Mouse (Mus musculus): Measurements from ENCODE around the gene Hoxa5. TPM values are rescaled to one million over a fixed set of nuclear protein-coding genes. Genes with fewer than 3 reads are reported as not detected.

Gene Hoxa5
- polyA plus RNA-seq, 1 experiment from 2014 or later, result not detected

- Histone ChIP-seq H3K9ac (replicated peaks) (no peak overlapping the region), H3K27me3 (peaks cover 97% of the 10 kb centered on the region), H3K4me2 (replicated peaks) (peak overlapping the region; percentile 97), H3K4me1 (peaks cover 18% of the 10 kb centered on the region), H3K4me3 (peak overlapping the region; percentile 53), H3K9me3 (no peaks in the 10 kb centered on the region), H3K27ac (replicated peaks) (no peak overlapping the region), H3K36me3 (no peaks in the 10 kb centered on the region)
- ATAC-seq (ENCODE audit: low FRiP score, low read depth), result no peak
- WGBS, result 3% methylated on average over 32 of the region's 32 CpGs
Measured at GRCm38 (mm10) chr6:52157466-52158275, 46.7 kb downstream of the Hoxa5 start.

GRCm38 (mm10) chr6:52156551-52157200 is 47.7 kb downstream of the Hoxa5 start:
- no peak overlapping the region for H3K27ac ChIP-seq (replicated peaks)
- H3K9ac ChIP-seq (replicated peaks), result no peak overlapping the region
- no peak overlapping the region for H3K4me2 ChIP-seq (replicated peaks)
- no peaks in the 10 kb centered on the region for H3K36me3 ChIP-seq
- no peak overlapping the region for H3K4me3 ChIP-seq
- no peaks in the 10 kb centered on the region for H3K9me3 ChIP-seq
- no peak for ATAC-seq (ENCODE audit: low FRiP score, low read depth)
- peaks cover 18% of the 10 kb centered on the region for H3K4me1 ChIP-seq
- H3K27me3 ChIP-seq, result peaks cover 98% of the 10 kb centered on the region
- 2% methylated on average over 20 of the region's 20 CpGs for WGBS

DNA sequence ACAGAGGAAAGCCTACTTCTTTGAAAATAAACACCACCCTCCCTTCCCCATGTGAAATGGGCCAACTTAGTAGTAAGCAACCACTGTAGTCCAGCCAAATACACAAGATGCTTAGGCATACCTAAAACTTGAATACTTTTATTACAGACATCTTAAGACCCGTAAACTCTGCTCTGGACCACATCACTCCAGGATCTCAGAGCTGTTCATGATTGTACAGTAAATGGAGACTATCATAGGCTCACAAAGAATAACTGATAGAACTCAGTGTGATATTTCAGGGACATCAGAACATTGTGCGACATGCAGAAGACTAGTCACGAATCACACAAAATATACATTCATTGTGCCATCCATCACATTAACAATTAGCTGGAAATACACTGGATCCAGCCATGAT is 48.9 kb downstream of the Hoxa5 start:
- no peak overlapping the region for H3K4me2 ChIP-seq (replicated peaks)
- no peaks in the 10 kb centered on the region for H3K36me3 ChIP-seq
- H3K27me3 ChIP-seq, result peaks cover 97% of the 10 kb centered on the region
- WGBS, result 44% methylated on average over 3 of the region's 3 CpGs
- H3K4me3 ChIP-seq, result no peak overlapping the region
- H3K9ac ChIP-seq (replicated peaks), result no peak overlapping the region
- no peak overlapping the region for H3K27ac ChIP-seq (replicated peaks)
- no peak for ATAC-seq (ENCODE audit: low FRiP score, low read depth)
- no peaks in the 10 kb centered on the region for H3K9me3 ChIP-seq
- peaks cover 18% of the 10 kb centered on the region for H3K4me1 ChIP-seq

- Histone ChIP-seq H3K9me3 (no peaks in the 10 kb centered on the region), H3K27ac (replicated peaks) (no peak overlapping the region), H3K4me2 (replicated peaks) (no peak overlapping the region), H3K4me1 (peaks cover 15% of the 10 kb centered on the region), H3K4me3 (no peak overlapping the region), H3K36me3 (no peaks in the 10 kb centered on the region), H3K9ac (replicated peaks) (no peak overlapping the region), H3K27me3 (peaks cover 96% of the 10 kb centered on the region)
- ATAC-seq (ENCODE audit: low FRiP score, low read depth), result no peak
- 4% methylated on average over 5 of the region's 5 CpGs for WGBS
Measured at GRCm38 (mm10) chr6:52154044-52154443, 50.3 kb downstream of the Hoxa5 start.

DNA sequence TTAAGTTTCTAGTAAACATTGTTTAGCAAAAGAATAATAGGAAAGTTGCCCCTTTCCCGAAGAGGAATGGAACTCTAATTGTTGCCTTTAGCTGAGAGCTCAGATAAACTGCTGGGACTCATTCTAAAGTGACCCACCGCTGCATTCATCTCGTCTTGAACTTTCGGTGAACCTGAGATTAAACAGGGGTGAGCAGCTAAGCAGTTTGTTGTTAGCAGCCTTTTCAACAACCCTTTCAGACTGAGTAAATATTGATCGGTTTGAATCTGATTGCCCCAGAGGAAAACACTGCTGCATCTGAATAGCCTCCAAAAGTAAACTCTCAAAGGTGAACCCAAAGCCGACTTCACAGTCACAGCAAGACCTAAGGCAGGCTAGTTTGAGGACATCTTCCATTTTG is 51.1 kb downstream of the Hoxa5 start:
- no peak overlapping the region for H3K9ac ChIP-seq (replicated peaks)
- H3K4me1 ChIP-seq, result peaks cover 7% of the 10 kb centered on the region
- ATAC-seq (ENCODE audit: low FRiP score, low read depth), result no peak
- H3K9me3 ChIP-seq, result no peaks in the 10 kb centered on the region
- no peaks in the 10 kb centered on the region for H3K36me3 ChIP-seq
- H3K27ac ChIP-seq (replicated peaks), result no peak overlapping the region
- H3K4me3 ChIP-seq, result no peak overlapping the region
- 2% methylated on average over 6 of the region's 6 CpGs for WGBS
- peaks cover 92% of the 10 kb centered on the region for H3K27me3 ChIP-seq
- H3K4me2 ChIP-seq (replicated peaks), result no peak overlapping the region

DNA sequence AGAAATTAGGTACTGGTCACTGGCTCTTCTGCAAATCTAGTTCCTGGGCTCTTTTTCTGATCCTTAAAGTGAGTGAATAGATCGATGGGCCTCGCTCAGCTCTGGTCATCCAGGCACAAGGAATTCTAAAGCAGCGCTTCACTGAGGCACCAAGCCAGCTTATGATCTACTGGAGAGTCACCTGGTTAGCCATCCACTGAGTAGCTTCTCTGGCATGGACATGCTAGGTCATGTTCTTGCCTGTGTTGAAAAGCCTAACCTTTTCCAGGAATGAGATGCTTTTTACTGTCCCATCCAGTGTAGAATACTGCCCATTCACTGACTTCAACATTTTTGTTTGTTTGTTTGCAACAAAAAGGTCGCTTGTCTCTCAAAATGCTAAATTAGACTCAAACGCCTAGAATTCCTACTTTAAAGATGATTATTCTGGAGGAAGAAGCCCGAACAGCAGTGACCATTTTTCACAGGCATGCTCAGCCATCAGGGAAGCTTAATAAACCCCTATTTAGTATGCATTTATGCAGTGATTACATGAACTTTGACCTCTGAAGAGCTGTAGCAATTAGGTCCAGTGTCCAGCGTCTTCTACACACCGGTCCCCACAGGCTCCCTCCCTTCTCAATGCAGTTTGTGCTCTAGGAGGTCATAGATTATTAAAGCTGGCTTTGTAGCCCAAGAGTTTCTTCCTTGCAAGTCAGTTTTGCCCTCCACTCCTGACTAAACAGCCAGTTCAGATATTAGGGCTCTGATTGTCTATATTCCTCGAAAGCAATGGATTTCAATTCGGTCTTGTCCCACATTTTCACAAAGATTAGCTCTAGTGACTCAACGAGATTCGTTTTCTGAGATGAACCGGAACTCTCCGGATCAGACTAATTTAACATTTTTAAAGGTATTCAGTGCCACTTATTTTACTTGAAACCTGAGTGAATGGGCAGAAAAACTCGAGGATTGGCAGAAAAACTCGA is 51.9 kb downstream of the Hoxa5 start:
- Histone ChIP-seq H3K27me3 (peaks cover 92% of the 10 kb centered on the region), H3K9me3 (no peaks in the 10 kb centered on the region), H3K4me3 (no peak overlapping the region), H3K27ac (replicated peaks) (no peak overlapping the region), H3K4me1 (no peaks in the 10 kb centered on the region), H3K36me3 (no peaks in the 10 kb centered on the region), H3K9ac (replicated peaks) (no peak overlapping the region), H3K4me2 (replicated peaks) (no peak overlapping the region)
- no peak for ATAC-seq (ENCODE audit: low FRiP score, low read depth)
- WGBS, result 2% methylated on average over 16 of the region's 16 CpGs

MicroRNA genes within 50 kb of the gene (microRNA counts, 519-probe panel; counts per million panel counts)
- microRNA mmu-miR-196b, result not detected

Small RNAs within 50 kb of the gene (microRNA-seq; reads per million reads assigned to microRNA genes)
- gene Mir196b, result 41.8 reads per million, percentile 42 among the genes with 10 or more reads in this experiment

Other genes starting within 250 kb of the Hoxa5 start
- gene Skap2, start 192.0 kb downstream of the Hoxa5 start, polyA plus RNA-seq (2016; fragmentation: Nextera tagmentation; extraction: Ambion mirVana), result 6.8 and 7.9 TPM in 2 replicates
- gene Hoxa1, start 46.3 kb downstream of the Hoxa5 start, polyA plus RNA-seq (2016; fragmentation: Nextera tagmentation; extraction: Ambion mirVana), result 0.48 and 0.83 TPM in 2 replicates
- gene Hoxa2, start 39.8 kb downstream of the Hoxa5 start, polyA plus RNA-seq (2016; fragmentation: Nextera tagmentation; extraction: Ambion mirVana), result 0.13 TPM in 1 of 2 replicates, not detected in the other
- gene 5730596B20Rik, start 27.1 kb downstream of the Hoxa5 start, polyA plus RNA-seq (2016; fragmentation: Nextera tagmentation; extraction: Ambion mirVana), result not detected in 2 replicates
- gene Hoxa4, start 12.8 kb downstream of the Hoxa5 start, polyA plus RNA-seq (2016; fragmentation: Nextera tagmentation; extraction: Ambion mirVana), result not detected in 2 replicates
- gene Hoxa6, start 4.1 kb upstream of the Hoxa5 start, polyA plus RNA-seq (2016; fragmentation: Nextera tagmentation; extraction: Ambion mirVana), result not detected in 2 replicates
- gene Hoxa3, start 8.7 kb upstream of the Hoxa5 start, polyA plus RNA-seq (2016; fragmentation: Nextera tagmentation; extraction: Ambion mirVana), result 0.09 TPM in 1 of 2 replicates, not detected in the other
- gene Gm28308, start 8.8 kb upstream of the Hoxa5 start, polyA plus RNA-seq (2016; fragmentation: Nextera tagmentation; extraction: Ambion mirVana), result not detected in 2 replicates
- not detected in 2 replicates for gene Hoxa7, start 17.3 kb upstream of the Hoxa5 start, polyA plus RNA-seq (2016; fragmentation: Nextera tagmentation; extraction: Ambion mirVana)
- gene Hoxa9, start 26.5 kb upstream of the Hoxa5 start, polyA plus RNA-seq (2016; fragmentation: Nextera tagmentation; extraction: Ambion mirVana), result not detected in 2 replicates
- not detected in 2 replicates for gene Hoxa10, start 36.3 kb upstream of the Hoxa5 start, polyA plus RNA-seq (2016; fragmentation: Nextera tagmentation; extraction: Ambion mirVana)
- gene Hoxa11, start 41.2 kb upstream of the Hoxa5 start, polyA plus RNA-seq (2016; fragmentation: Nextera tagmentation; extraction: Ambion mirVana), result not detected in 2 replicates
- gene Hoxa13, start 56.3 kb upstream of the Hoxa5 start, polyA plus RNA-seq (2016; fragmentation: Nextera tagmentation; extraction: Ambion mirVana), result not detected in 2 replicates
- gene Evx1, start 108.9 kb upstream of the Hoxa5 start, polyA plus RNA-seq (2016; fragmentation: Nextera tagmentation; extraction: Ambion mirVana), result 0.81 and 0.82 TPM in 2 replicates